Mouse (Mus musculus) midbrain, embryonic 11.5 days (tissue): ENCODE results near the gene Sigirr. TPM values are rescaled to one million over a fixed set of nuclear protein-coding genes. Genes with fewer than 3 reads are reported as not detected.

Experiments used
- ATAC-seq: fragments of 200-750 bp; cut with Nextera tagmentation; 2 replicates; pipeline ENCODE4 v1.8.0; 2017; ENCODE audit warnings: moderate TSS enrichment, moderate library complexity; ENCODE audit not compliant: low FRiP score
- DNase-seq: peaks from one replicate; pipeline ENCODE4 v3.0.0; 2015; ENCODE audit warnings: low spot score; ENCODE audit errors: missing footprints
- H3K27ac ChIP-seq: fragments of 300-500 bp; sonication (generic); 2 replicates; pipeline ENCODE4 v1.5.1; 2014; ENCODE audit warnings: low read depth, low read length
- H3K27me3 ChIP-seq: fragments of 300-500 bp; sonication (generic); 2 replicates; pipeline ENCODE4 v1.6.1; 2014; ENCODE audit warnings: mild to moderate bottlenecking, low read length, moderate library complexity, mixed read lengths; ENCODE audit not compliant: control insufficient read depth, insufficient read depth
- H3K36me3 ChIP-seq: fragments of 300-500 bp; sonication (generic); 2 replicates; pipeline ENCODE4 v1.6.1; 2014; ENCODE audit warnings: mild to moderate bottlenecking, low read length, moderate library complexity, mixed read lengths; ENCODE audit not compliant: control insufficient read depth, insufficient read depth
- H3K4me1 ChIP-seq: fragments of 300-500 bp; sonication (generic); 2 replicates; pipeline ENCODE4 v1.6.1; 2014; ENCODE audit warnings: low read length; ENCODE audit not compliant: control insufficient read depth, insufficient read depth
- H3K4me2 ChIP-seq: fragments of 300-500 bp; sonication (generic); 2 replicates; pipeline ENCODE4 v1.6.1; 2014; ENCODE audit warnings: mild to moderate bottlenecking, moderate library complexity
- H3K4me3 ChIP-seq: fragments of 300-500 bp; sonication (generic); 2 replicates; pipeline ENCODE4 v1.5.1; 2014; ENCODE audit warnings: low read depth, low read length
- H3K9ac ChIP-seq: fragments of 300-500 bp; sonication (generic); 2 replicates; pipeline ENCODE4 v1.6.1; 2014; ENCODE audit warnings: low read length
- H3K9me3 ChIP-seq: fragments of 300-500 bp; sonication (generic); 2 replicates; pipeline ENCODE4 v1.6.1; 2016; ENCODE audit warnings: low read length; ENCODE audit not compliant: control insufficient read depth
- WGBS: fragments of 180-500 bp; shearing (Covaris S2); extraction: QIAGEN DNeasy Blood & Tissue Kit; methylation state at CpG from one replicate; pipeline ENCODE4 v1.1.7; 2014; 5-methylcytosine and 5-hydroxymethylcytosine counted together
- polyA plus RNA-seq: library from polyadenylated mRNA; unstranded; fragments of >200 nt; fragmentation: Nextera tagmentation; extraction: Ambion mirVana; gene quantifications from 2 replicates; pipeline ENCODE4 v1.2.1, GENCODE M21; 2014

Gene Sigirr
- polyA plus RNA-seq, 1 experiment from 2014 or later, result 1.8 TPM

- 60% methylated on average over 12 of the region's 12 CpGs for WGBS
- no peak for ATAC-seq
Observed at GRCm38 (mm10) chr7:141131904-141132755, 31.8 kb upstream of the Sigirr start.

GRCm38 (mm10) chr7:141131024-141131820 is 30.9 kb upstream of the Sigirr start:
- under 1% methylated on average over 59 of the region's 59 CpGs for WGBS
- peak overlapping the region; percentile 87 for H3K9ac ChIP-seq
- no peaks in the 10 kb centered on the region for H3K27me3 ChIP-seq
- peak; percentile 99 for ATAC-seq
- peak overlapping the region; percentile 79 for H3K4me2 ChIP-seq
- H3K36me3 ChIP-seq, result peaks cover 8% of the 10 kb centered on the region
- peak; percentile 100 for DNase-seq
- peak overlapping the region; percentile 77 for H3K4me3 ChIP-seq
- peak overlapping the region; percentile 25; the same call in 1 of the 2 replicates for H3K27ac ChIP-seq
- peaks cover 9% of the 10 kb centered on the region for H3K4me1 ChIP-seq
- H3K9me3 ChIP-seq, result no peaks in the 10 kb centered on the region

More at GRCm38 (mm10) chr7:141131904-141132755, 31.8 kb upstream of the Sigirr start:
- no peaks in the 10 kb centered on the region for H3K9me3 ChIP-seq
- no peaks in the 10 kb centered on the region for H3K27me3 ChIP-seq
- H3K4me3 ChIP-seq, result peak overlapping the region; percentile 77
- no peak overlapping the region for H3K27ac ChIP-seq
- peak overlapping the region; percentile 87 for H3K9ac ChIP-seq
- H3K4me2 ChIP-seq, result peak overlapping the region; percentile 79
- H3K36me3 ChIP-seq, result peaks cover 16% of the 10 kb centered on the region
- H3K4me1 ChIP-seq, result peaks cover 9% of the 10 kb centered on the region
- DNase-seq, result peak; percentile 85

- peak overlapping the region; percentile 78 for H3K27ac ChIP-seq
- WGBS, result 5% methylated on average over 15 of the region's 15 CpGs
- DNase-seq (no peak), ATAC-seq (no peak)
- H3K36me3 ChIP-seq, result no peaks in the 10 kb centered on the region
- H3K4me2 ChIP-seq, result peak overlapping the region; percentile 68
- no peaks in the 10 kb centered on the region for H3K4me1 ChIP-seq
- peak overlapping the region; percentile 54 for H3K4me3 ChIP-seq
- H3K9me3 ChIP-seq, result no peaks in the 10 kb centered on the region
- peak overlapping the region; percentile 77 for H3K9ac ChIP-seq
- no peaks in the 10 kb centered on the region for H3K27me3 ChIP-seq
Observed at GRCm38 (mm10) chr7:141123517-141123856, 23.1 kb upstream of the Sigirr start.

GRCm38 (mm10) chr7:141122689-141123516 is 22.5 kb upstream of the Sigirr start:
- DNase-seq (peak; percentile 99), ATAC-seq (peak; percentile 97)
- Histone ChIP-seq H3K27me3 (no peaks in the 10 kb centered on the region), H3K9me3 (no peaks in the 10 kb centered on the region), H3K4me2 (peak overlapping the region; percentile 68), H3K9ac (peak overlapping the region; percentile 77), H3K27ac (peak overlapping the region; percentile 78), H3K4me1 (no peaks in the 10 kb centered on the region), H3K36me3 (no peaks in the 10 kb centered on the region), H3K4me3 (peak overlapping the region; percentile 54)
- 2% methylated on average over 29 of the region's 29 CpGs for WGBS

GRCm38 (mm10) chr7:141122245-141122644 is 21.9 kb upstream of the Sigirr start, which contains the start of gene Ptdss2:
Gene Ptdss2 (plus strand): TSS chr7:141122382.
- Histone ChIP-seq H3K4me2 (peak within 1 kb of the TSS; percentile 68), H3K9ac (peak within 1 kb of the TSS; percentile 77), H3K4me1 (no peaks in the 10 kb centered on the region), H3K27ac (peak within 1 kb of the TSS; percentile 78), H3K27me3 (no peaks in the 10 kb centered on the region), H3K4me3 (peak within 1 kb of the TSS; percentile 54), H3K36me3 (no peaks in the 10 kb centered on the region), H3K9me3 (no peaks in the 10 kb centered on the region)
- ATAC-seq, result no peak
- no peak for DNase-seq
- 58% methylated on average over 14 of the region's 14 CpGs for WGBS

GRCm38 (mm10) chr7:141121051-141121531 is 20.7 kb upstream of the Sigirr start:
- no peak overlapping the region for H3K27ac ChIP-seq
- ATAC-seq (no peak), DNase-seq (no peak)
- H3K4me2 ChIP-seq, result no peak overlapping the region
- H3K9ac ChIP-seq, result no peak overlapping the region
- no peaks in the 10 kb centered on the region for H3K4me1 ChIP-seq
- H3K36me3 ChIP-seq, result no peaks in the 10 kb centered on the region
- WGBS, result 84% methylated on average over 5 of the region's 5 CpGs
- H3K4me3 ChIP-seq, result no peak overlapping the region
- H3K27me3 ChIP-seq, result no peaks in the 10 kb centered on the region
- no peaks in the 10 kb centered on the region for H3K9me3 ChIP-seq

GRCm38 (mm10) chr7:141120605-141121004 is 20.2 kb upstream of the Sigirr start:
- ATAC-seq (no peak), DNase-seq (no peak)
- no peaks in the 10 kb centered on the region for H3K27me3 ChIP-seq
- H3K9me3 ChIP-seq, result no peaks in the 10 kb centered on the region
- H3K9ac ChIP-seq, result no peak overlapping the region
- 88% methylated on average over 3 of the region's 3 CpGs for WGBS
- H3K36me3 ChIP-seq, result no peaks in the 10 kb centered on the region
- H3K4me1 ChIP-seq, result no peaks in the 10 kb centered on the region
- no peak overlapping the region for H3K27ac ChIP-seq
- no peak overlapping the region for H3K4me2 ChIP-seq
- H3K4me3 ChIP-seq, result no peak overlapping the region

- 79% methylated on average over 3 of the region's 3 CpGs for WGBS
- Histone ChIP-seq H3K9me3 (no peaks in the 10 kb centered on the region), H3K4me1 (no peaks in the 10 kb centered on the region), H3K9ac (no peak overlapping the region), H3K4me3 (no peak overlapping the region), H3K4me2 (no peak overlapping the region), H3K27ac (no peak overlapping the region), H3K27me3 (no peaks in the 10 kb centered on the region), H3K36me3 (no peaks in the 10 kb centered on the region)
- ATAC-seq (no peak), DNase-seq (no peak)
Observed at GRCm38 (mm10) chr7:141119487-141119886, 19.1 kb upstream of the Sigirr start.
